Mouse (Mus musculus): ENCODE results near the gene Vmn2r28. TPM values are rescaled to one million over a fixed set of nuclear protein-coding genes. Genes with fewer than 3 reads are reported as not detected.
"Not testable (repeated sequence)": the region's sequence is repeated elsewhere in the genome, so short reads cannot be mapped to it uniquely, and the experiment has no call there.

Vmn2r28 gene
- not detected in 2 replicates for total RNA-seq (2014; rRNA removed)
- not detected in 2 replicates for polyA plus RNA-seq (2015; fragmentation: Nextera tagmentation; extraction: Ambion mirVana)

- not testable (repeated sequence) for ATAC-seq (ENCODE audit: low FRiP score); DNase-seq (ENCODE audit: low spot score); H3K36me3 ChIP-seq (ENCODE audit: insufficient read depth, low read length)
Observed at GRCm38 (mm10) chr7:5493856-5494255, at the start of gene Vmn2r28. Vmn2r28 (minus strand) TSS chr7:5493956.

DNA sequence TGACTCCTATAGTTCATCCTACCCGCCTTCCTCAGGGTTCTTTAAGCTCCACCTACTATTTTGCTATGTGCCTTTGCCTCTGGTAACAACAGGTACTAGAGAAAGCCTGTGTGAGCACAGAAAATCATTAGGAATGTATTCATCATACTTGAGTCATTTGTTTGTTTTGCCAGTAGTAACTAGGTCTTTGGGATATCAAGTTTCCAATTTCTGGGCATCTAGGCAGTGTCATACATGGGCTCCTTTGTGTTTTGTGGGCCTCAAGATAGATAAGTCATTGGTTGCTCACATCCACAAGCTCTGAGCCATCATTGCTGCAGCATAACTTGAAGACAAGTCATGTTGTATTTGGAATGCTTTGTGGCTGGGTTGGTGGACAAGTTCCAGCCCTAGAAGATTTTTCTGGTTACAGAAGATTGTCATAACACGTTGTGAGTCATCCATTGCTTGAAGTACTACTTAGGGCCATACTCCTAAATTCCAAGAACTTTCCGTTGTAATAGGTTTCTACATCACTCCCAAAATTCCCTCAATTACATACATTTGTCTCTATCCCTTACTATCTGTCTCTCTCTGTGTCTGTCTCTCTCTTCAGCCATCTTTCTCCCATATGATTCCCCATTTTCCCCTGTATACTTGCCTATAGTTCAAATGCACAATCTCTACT lies 47.1 kb upstream of the Vmn2r28 start:
- H3K4me1 ChIP-seq (ENCODE audit: insufficient read depth, low read length); H3K27ac ChIP-seq (ENCODE audit: low read depth, low read length); H3K36me3 ChIP-seq (ENCODE audit: insufficient read depth, low read length); H3K9ac ChIP-seq (replicated peaks; ENCODE audit: low read length, poor library complexity, severe bottlenecking); H3K4me2 ChIP-seq (ENCODE audit: low read depth, low read length, poor library complexity, severe bottlenecking); H3K4me3 ChIP-seq (ENCODE audit: low read depth, low read length); DNase-seq (ENCODE audit: low spot score); ATAC-seq (ENCODE audit: low FRiP score); H3K9me3 ChIP-seq (ENCODE audit: low read length); H3K27me3 ChIP-seq (ENCODE audit: insufficient read depth, low read length): not testable (repeated sequence)
- WGBS, result 47% methylated on average over 3 of the region's 3 CpGs

More at GRCm38 (mm10) chr7:5493856-5494255, at the start of gene Vmn2r28:
- H3K9ac ChIP-seq (replicated peaks; ENCODE audit: low read length, poor library complexity, severe bottlenecking); H3K27ac ChIP-seq (ENCODE audit: low read depth, low read length); H3K4me3 ChIP-seq (ENCODE audit: low read depth, low read length); H3K9me3 ChIP-seq (ENCODE audit: low read length); H3K27me3 ChIP-seq (ENCODE audit: insufficient read depth, low read length); H3K4me1 ChIP-seq (ENCODE audit: insufficient read depth, low read length); H3K4me2 ChIP-seq (ENCODE audit: low read depth, low read length, poor library complexity, severe bottlenecking): not testable (repeated sequence)

DNA sequence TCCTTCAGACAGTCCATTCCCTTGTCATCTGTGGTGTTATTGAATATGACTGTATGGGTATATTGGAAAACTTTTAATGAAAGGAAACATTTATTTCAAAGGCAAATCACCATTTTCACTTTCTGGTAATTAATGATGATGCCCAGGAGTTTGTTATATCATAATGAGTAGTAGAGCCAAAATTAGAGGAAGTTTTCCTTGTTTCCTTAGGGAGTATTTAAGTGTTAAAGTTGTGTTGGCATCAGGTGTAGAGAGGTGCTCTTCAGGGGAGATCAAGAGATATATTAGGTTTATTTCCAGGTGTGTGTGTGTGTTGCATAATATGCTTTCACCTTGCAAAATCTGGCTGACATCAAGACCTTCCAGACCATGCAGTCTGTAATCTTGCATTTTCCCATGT lies 37.1 kb downstream of the Vmn2r28 start, which contains the start of gene Vmn1r59:
TSS of gene Vmn1r59 (minus strand) at position 101 of the 400 bp plus-strand sequence.
- Histone ChIP-seq H3K36me3 (ENCODE audit: insufficient read depth, low read length) (no peaks in the 10 kb centered on the region), H3K27me3 (ENCODE audit: insufficient read depth, low read length) (no peaks in the 10 kb centered on the region), H3K4me1 (ENCODE audit: insufficient read depth, low read length) (no peaks in the 10 kb centered on the region), H3K4me3 (ENCODE audit: low read depth, low read length) (no peak within 1 kb of the TSS), H3K4me2 (ENCODE audit: low read depth, low read length, poor library complexity, severe bottlenecking) (no peak within 1 kb of the TSS), H3K9me3 (ENCODE audit: low read length) (peaks cover 27% of the 10 kb centered on the region), H3K9ac (replicated peaks; ENCODE audit: low read length, poor library complexity, severe bottlenecking) (no peak within 1 kb of the TSS), H3K27ac (ENCODE audit: low read depth, low read length) (no peak within 1 kb of the TSS)
- DNase-seq (ENCODE audit: low spot score) (no peak), ATAC-seq (ENCODE audit: low FRiP score) (no peak)
- no peak for TF ChIP-seq CTCF (IDR thresholded peaks at IDR 0.05)

GRCm38 (mm10) chr7:5454011-5454410 lies 39.7 kb downstream of the Vmn2r28 start:
- not testable (repeated sequence) for H3K4me2 ChIP-seq (ENCODE audit: low read depth, low read length, poor library complexity, severe bottlenecking); DNase-seq (ENCODE audit: low spot score); ATAC-seq (ENCODE audit: low FRiP score); H3K4me3 ChIP-seq (ENCODE audit: low read depth, low read length); H3K27ac ChIP-seq (ENCODE audit: low read depth, low read length); H3K4me1 ChIP-seq (ENCODE audit: insufficient read depth, low read length); H3K36me3 ChIP-seq (ENCODE audit: insufficient read depth, low read length); H3K27me3 ChIP-seq (ENCODE audit: insufficient read depth, low read length); H3K9ac ChIP-seq (replicated peaks; ENCODE audit: low read length, poor library complexity, severe bottlenecking)
- 71% methylated on average over 3 of the region's 3 CpGs for WGBS
- H3K9me3 ChIP-seq (ENCODE audit: low read length), result peaks cover 24% of the 10 kb centered on the region

DNA sequence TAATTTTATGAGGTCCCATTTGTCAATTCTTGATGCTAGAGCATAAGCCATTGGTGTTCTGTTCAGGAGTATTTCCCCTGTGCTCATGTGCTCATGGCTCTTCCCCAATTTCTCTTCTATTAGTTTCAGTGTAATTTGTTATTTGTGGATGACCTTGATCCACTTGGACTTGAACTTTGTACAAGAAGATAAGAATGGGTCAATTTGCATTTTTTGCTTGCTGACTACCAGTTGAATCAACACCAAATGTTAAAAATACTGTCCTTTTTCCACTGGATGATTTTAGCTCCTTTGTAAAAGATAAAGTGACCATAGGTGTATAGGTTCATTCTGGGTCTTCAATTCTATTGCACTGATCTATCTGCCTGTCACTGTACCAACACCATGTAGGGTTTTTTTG lies 45.1 kb downstream of the Vmn2r28 start:
- Histone ChIP-seq H3K4me1 (ENCODE audit: insufficient read depth, low read length) (no peaks in the 10 kb centered on the region), H3K4me2 (ENCODE audit: low read depth, low read length, poor library complexity, severe bottlenecking) (no peak overlapping the region), H3K36me3 (ENCODE audit: insufficient read depth, low read length) (no peaks in the 10 kb centered on the region), H3K9ac (replicated peaks; ENCODE audit: low read length, poor library complexity, severe bottlenecking) (no peak overlapping the region), H3K27ac (ENCODE audit: low read depth, low read length) (no peak overlapping the region), H3K9me3 (ENCODE audit: low read length) (peaks cover 7% of the 10 kb centered on the region; the same call in 1 of the 2 replicates), H3K27me3 (ENCODE audit: insufficient read depth, low read length) (no peaks in the 10 kb centered on the region), H3K4me3 (ENCODE audit: low read depth, low read length) (no peak overlapping the region)
- no peak for ATAC-seq (ENCODE audit: low FRiP score)
- no peak for TF ChIP-seq CTCF (IDR thresholded peaks at IDR 0.05)
- DNase-seq (ENCODE audit: low spot score), result no peak

Other genes starting within 250 kb of the Vmn2r28 start
- not detected in 2 replicates for gene Gm5065, start 143.4 kb downstream of the Vmn2r28 start, total RNA-seq (2014; rRNA removed)
- not detected in 2 replicates for gene Gm5065, start 143.4 kb downstream of the Vmn2r28 start, polyA plus RNA-seq (2015; fragmentation: Nextera tagmentation; extraction: Ambion mirVana)
- not detected in 2 replicates for gene Nlrp2, start 142.9 kb downstream of the Vmn2r28 start, total RNA-seq (2014; rRNA removed)
- not detected in 2 replicates for gene Nlrp2, start 142.9 kb downstream of the Vmn2r28 start, polyA plus RNA-seq (2015; fragmentation: Nextera tagmentation; extraction: Ambion mirVana)
- gene Vmn1r58, start 80.6 kb downstream of the Vmn2r28 start, total RNA-seq (2014; rRNA removed), result not detected in 2 replicates
- not detected in 2 replicates for gene Vmn1r58, start 80.6 kb downstream of the Vmn2r28 start, polyA plus RNA-seq (2015; fragmentation: Nextera tagmentation; extraction: Ambion mirVana)
- not detected in 2 replicates for gene Vmn1r59, start 37.2 kb downstream of the Vmn2r28 start, total RNA-seq (2014; rRNA removed)
- gene Vmn1r59, start 37.2 kb downstream of the Vmn2r28 start, polyA plus RNA-seq (2015; fragmentation: Nextera tagmentation; extraction: Ambion mirVana), result not detected in 2 replicates
- not detected in 2 replicates for gene Vmn1r60, start 53.4 kb upstream of the Vmn2r28 start, total RNA-seq (2014; rRNA removed)
- gene Vmn1r60, start 53.4 kb upstream of the Vmn2r28 start, polyA plus RNA-seq (2015; fragmentation: Nextera tagmentation; extraction: Ambion mirVana), result not detected in 2 replicates
- gene Vmn1r61, start 119.3 kb upstream of the Vmn2r28 start, total RNA-seq (2014; rRNA removed), result not detected in 2 replicates
- not detected in 2 replicates for gene Vmn1r61, start 119.3 kb upstream of the Vmn2r28 start, polyA plus RNA-seq (2015; fragmentation: Nextera tagmentation; extraction: Ambion mirVana)
- gene Vmn1r62, start 179.7 kb upstream of the Vmn2r28 start, total RNA-seq (2014; rRNA removed), result not detected in 2 replicates
- not detected in 2 replicates for gene Vmn1r62, start 179.7 kb upstream of the Vmn2r28 start, polyA plus RNA-seq (2015; fragmentation: Nextera tagmentation; extraction: Ambion mirVana)

Data from midbrain, postnatal 0 days (tissue).